Mouse (Mus musculus): Measurements from ENCODE around the gene Mcu.

GRCm38 (mm10) chr10:59540596-59540995, 75.9 kb downstream of the Mcu start:
- TF ChIP-seq POLR2A (IDR thresholded peaks at IDR 0.05; ENCODE audit: borderline replicate concordance, extremely low read depth, low read depth, low read length), result no peak
- no peak for TF ChIP-seq CTCF (IDR thresholded peaks at IDR 0.05; ENCODE audit: insufficient read depth, low read length)

All from lung, adult 2 months (tissue).